Mouse (Mus musculus) kidney, adult 11 months (tissue): ENCODE measurements around the gene Olfr23.
"Not testable (repeated sequence)": the region's sequence is repeated elsewhere in the genome, so short reads cannot be mapped to it uniquely, and the experiment has no call there.

Experiments
- DNase-seq: peaks from one replicate; pipeline ENCODE4 v3.0.0; 2022

Olfr23 gene

GRCm38 (mm10) chr11:73936377-73936776 lies at the start of gene Olfr23:
Olfr23 (plus strand) TSS chr11:73936677.
- DNase-seq, result no peak

- no peak for DNase-seq
These were observed 45.8 kb upstream of the Olfr23 start, which contains the start of gene Olfr394 for GRCm38 (mm10) chr11:73890671-73891070. Olfr394 (minus strand) TSS chr11:73890771.

DNA sequence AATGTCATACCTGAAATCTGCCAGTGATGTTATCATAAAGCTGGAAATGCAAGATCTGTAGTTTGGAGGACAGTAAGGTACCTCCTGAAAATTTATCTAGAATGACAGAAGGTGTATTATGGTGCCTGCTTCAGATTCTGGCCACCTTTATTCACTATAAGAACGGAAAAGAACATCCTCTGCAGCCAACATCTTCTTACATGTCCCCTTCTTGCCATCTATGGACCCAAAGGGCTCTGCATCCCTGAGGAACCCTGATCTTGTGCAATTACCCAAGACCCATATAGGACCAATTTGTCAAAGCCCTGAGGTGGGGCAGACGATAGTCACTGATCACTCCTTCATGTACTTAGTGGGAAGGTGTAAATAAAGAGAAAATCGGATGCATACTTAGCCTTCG lies 27.3 kb upstream of the Olfr23 start, which contains the start of gene Olfr395:
TSS of gene Olfr395 (minus strand) at position 101 of the 400 bp plus-strand sequence.
- not testable (repeated sequence) for DNase-seq

- no peak for DNase-seq
These were observed 24.0 kb downstream of the Olfr23 start, which contains the start of gene Olfr397 for GRCm38 (mm10) chr11:73960517-73960916. Olfr397 (plus strand) TSS chr11:73960817.

GRCm38 (mm10) chr11:73990307-73990706 lies 53.8 kb downstream of the Olfr23 start, which contains the start of gene Olfr398:
Olfr398 (minus strand) TSS chr11:73990407.
- DNase-seq, result no peak
